Mouse (Mus musculus): ENCODE measurements at regions not wholly inside any gene's neighbourhood (a gene's known extent, or its start where the extent isn't known, plus 50 kb on each side); places are given as distances from the start of the nearest gene placed in this dataset.

- no peaks in the 10 kb centered on the region for H3K9me3 ChIP-seq (replicated peaks; ENCODE audit: control insufficient read depth, insufficient read depth, low read length, poor library complexity, severe bottlenecking)
- H3K36me3 ChIP-seq (ENCODE audit: control insufficient read depth, insufficient read depth, low read length, poor library complexity, severe bottlenecking): no peaks in the 10 kb centered on the region
- no peaks in the 10 kb centered on the region for H3K27me3 ChIP-seq (ENCODE audit: control insufficient read depth, insufficient read depth, low read length, poor library complexity, severe bottlenecking)
- no peaks in the 10 kb centered on the region for H3K4me1 ChIP-seq (ENCODE audit: control insufficient read depth, insufficient read depth, low read length)
- no peak overlapping the region for H3K4me3 ChIP-seq (ENCODE audit: low read depth, low read length)
- H3K27ac ChIP-seq (ENCODE audit: insufficient read depth, low read length): no peak overlapping the region
- no peak overlapping the region for H3K9ac ChIP-seq (ENCODE audit: low read depth, poor library complexity, severe bottlenecking)
- no peak for TF ChIP-seq CTCF (IDR thresholded peaks at IDR 0.05; ENCODE audit: low read depth, low read length)
- TF ChIP-seq EP300 (IDR thresholded peaks at IDR 0.05; ENCODE audit: insufficient read depth, low read depth, low read length): no peak
- TF ChIP-seq POLR2A (IDR thresholded peaks at IDR 0.05; ENCODE audit: insufficient read depth, low read length): no peak
Observed at GRCm38 (mm10) chr5:112018925-112019324, 233.4 kb downstream of the Cryba4 start.

GRCm38 (mm10) chr5:112020882-112021281, 231.4 kb downstream of the Cryba4 start:
- TF ChIP-seq EP300 (IDR thresholded peaks at IDR 0.05; ENCODE audit: insufficient read depth, low read depth, low read length): no peak
- no peak for TF ChIP-seq CTCF (IDR thresholded peaks at IDR 0.05; ENCODE audit: low read depth, low read length)
- no peak for TF ChIP-seq POLR2A (IDR thresholded peaks at IDR 0.05; ENCODE audit: insufficient read depth, low read length)
- Histone ChIP-seq H3K36me3 (ENCODE audit: control insufficient read depth, insufficient read depth, low read length, poor library complexity, severe bottlenecking) (no peaks in the 10 kb centered on the region), H3K4me3 (ENCODE audit: low read depth, low read length) (no peak overlapping the region), H3K9me3 (replicated peaks; ENCODE audit: control insufficient read depth, insufficient read depth, low read length, poor library complexity, severe bottlenecking) (no peaks in the 10 kb centered on the region), H3K27ac (ENCODE audit: insufficient read depth, low read length) (no peak overlapping the region), H3K27me3 (ENCODE audit: control insufficient read depth, insufficient read depth, low read length, poor library complexity, severe bottlenecking) (no peaks in the 10 kb centered on the region; the same call in 1 of the 2 replicates), H3K4me1 (ENCODE audit: control insufficient read depth, insufficient read depth, low read length) (no peaks in the 10 kb centered on the region), H3K9ac (ENCODE audit: low read depth, poor library complexity, severe bottlenecking) (no peak overlapping the region)

GRCm38 (mm10) chr5:112029955-112030354, 222.4 kb downstream of the Cryba4 start:
- Histone ChIP-seq H3K9me3 (replicated peaks; ENCODE audit: control insufficient read depth, insufficient read depth, low read length, poor library complexity, severe bottlenecking) (no peaks in the 10 kb centered on the region), H3K9ac (ENCODE audit: low read depth, poor library complexity, severe bottlenecking) (no peak overlapping the region), H3K4me3 (ENCODE audit: low read depth, low read length) (no peak overlapping the region), H3K36me3 (ENCODE audit: control insufficient read depth, insufficient read depth, low read length, poor library complexity, severe bottlenecking) (no peaks in the 10 kb centered on the region), H3K27ac (ENCODE audit: insufficient read depth, low read length) (no peak overlapping the region), H3K27me3 (ENCODE audit: control insufficient read depth, insufficient read depth, low read length, poor library complexity, severe bottlenecking) (no peaks in the 10 kb centered on the region; the same call in 1 of the 2 replicates), H3K4me1 (ENCODE audit: control insufficient read depth, insufficient read depth, low read length) (no peaks in the 10 kb centered on the region)
- TF ChIP-seq POLR2A (IDR thresholded peaks at IDR 0.05; ENCODE audit: insufficient read depth, low read length) (no peak), EP300 (IDR thresholded peaks at IDR 0.05; ENCODE audit: insufficient read depth, low read depth, low read length) (no peak), CTCF (IDR thresholded peaks at IDR 0.05; ENCODE audit: low read depth, low read length) (no peak)

GRCm38 (mm10) chr5:112032036-112032435, 220.3 kb downstream of the Cryba4 start:
- Histone ChIP-seq H3K9me3 (replicated peaks; ENCODE audit: control insufficient read depth, insufficient read depth, low read length, poor library complexity, severe bottlenecking) (no peaks in the 10 kb centered on the region), H3K27ac (ENCODE audit: insufficient read depth, low read length) (no peak overlapping the region), H3K9ac (ENCODE audit: low read depth, poor library complexity, severe bottlenecking) (no peak overlapping the region), H3K4me1 (ENCODE audit: control insufficient read depth, insufficient read depth, low read length) (no peaks in the 10 kb centered on the region), H3K36me3 (ENCODE audit: control insufficient read depth, insufficient read depth, low read length, poor library complexity, severe bottlenecking) (no peaks in the 10 kb centered on the region), H3K27me3 (ENCODE audit: control insufficient read depth, insufficient read depth, low read length, poor library complexity, severe bottlenecking) (no peaks in the 10 kb centered on the region), H3K4me3 (ENCODE audit: low read depth, low read length) (no peak overlapping the region)
- TF ChIP-seq EP300 (IDR thresholded peaks at IDR 0.05; ENCODE audit: insufficient read depth, low read depth, low read length): no peak
- no peak for TF ChIP-seq POLR2A (IDR thresholded peaks at IDR 0.05; ENCODE audit: insufficient read depth, low read length)
- no peak for TF ChIP-seq CTCF (IDR thresholded peaks at IDR 0.05; ENCODE audit: low read depth, low read length)

- TF ChIP-seq POLR2A (IDR thresholded peaks at IDR 0.05; ENCODE audit: insufficient read depth, low read length) (no peak), EP300 (IDR thresholded peaks at IDR 0.05; ENCODE audit: insufficient read depth, low read depth, low read length) (no peak), CTCF (IDR thresholded peaks at IDR 0.05; ENCODE audit: low read depth, low read length) (no peak)
- Histone ChIP-seq H3K9ac (ENCODE audit: low read depth, poor library complexity, severe bottlenecking) (no peak overlapping the region), H3K4me3 (ENCODE audit: low read depth, low read length) (no peak overlapping the region), H3K4me1 (ENCODE audit: control insufficient read depth, insufficient read depth, low read length) (no peaks in the 10 kb centered on the region), H3K27me3 (ENCODE audit: control insufficient read depth, insufficient read depth, low read length, poor library complexity, severe bottlenecking) (no peaks in the 10 kb centered on the region), H3K36me3 (ENCODE audit: control insufficient read depth, insufficient read depth, low read length, poor library complexity, severe bottlenecking) (no peaks in the 10 kb centered on the region), H3K27ac (ENCODE audit: insufficient read depth, low read length) (no peak overlapping the region), H3K9me3 (replicated peaks; ENCODE audit: control insufficient read depth, insufficient read depth, low read length, poor library complexity, severe bottlenecking) (no peaks in the 10 kb centered on the region)
Observed at GRCm38 (mm10) chr5:112035426-112035825, 216.9 kb downstream of the Cryba4 start.

- H3K27ac ChIP-seq (ENCODE audit: insufficient read depth, low read length): no peak overlapping the region
- no peaks in the 10 kb centered on the region for H3K27me3 ChIP-seq (ENCODE audit: control insufficient read depth, insufficient read depth, low read length, poor library complexity, severe bottlenecking)
- H3K4me3 ChIP-seq (ENCODE audit: low read depth, low read length): no peak overlapping the region
- H3K36me3 ChIP-seq (ENCODE audit: control insufficient read depth, insufficient read depth, low read length, poor library complexity, severe bottlenecking): no peaks in the 10 kb centered on the region
- no peaks in the 10 kb centered on the region for H3K9me3 ChIP-seq (replicated peaks; ENCODE audit: control insufficient read depth, insufficient read depth, low read length, poor library complexity, severe bottlenecking)
- H3K9ac ChIP-seq (ENCODE audit: low read depth, poor library complexity, severe bottlenecking): no peak overlapping the region
- H3K4me1 ChIP-seq (ENCODE audit: control insufficient read depth, insufficient read depth, low read length): no peaks in the 10 kb centered on the region
- TF ChIP-seq CTCF (IDR thresholded peaks at IDR 0.05; ENCODE audit: low read depth, low read length): no peak
Observed at GRCm38 (mm10) chr5:112037080-112037479, 215.2 kb downstream of the Cryba4 start.
